Mouse (Mus musculus) CD4-positive, CD25-positive, alpha-beta regulatory T cell (primary cell): ENCODE data around the gene Izumo3. TPM values are rescaled to one million over a fixed set of nuclear protein-coding genes. Genes with fewer than 3 reads are reported as not detected.

Experiments
- polyA plus RNA-seq: library from polyadenylated mRNA; unstranded; fragments of 100-300 nt; shearing (Covaris generic); gene quantifications from one replicate; pipeline ENCODE4 v1.2.1, GENCODE M21; 2017

The Izumo3 gene
- polyA plus RNA-seq, result not detected

GRCm38 (mm10) chr4:92147134-92147533 lies at the start of gene Izumo3:
TSS of gene Izumo3 (minus strand) at chr4:92147234.

DNA sequence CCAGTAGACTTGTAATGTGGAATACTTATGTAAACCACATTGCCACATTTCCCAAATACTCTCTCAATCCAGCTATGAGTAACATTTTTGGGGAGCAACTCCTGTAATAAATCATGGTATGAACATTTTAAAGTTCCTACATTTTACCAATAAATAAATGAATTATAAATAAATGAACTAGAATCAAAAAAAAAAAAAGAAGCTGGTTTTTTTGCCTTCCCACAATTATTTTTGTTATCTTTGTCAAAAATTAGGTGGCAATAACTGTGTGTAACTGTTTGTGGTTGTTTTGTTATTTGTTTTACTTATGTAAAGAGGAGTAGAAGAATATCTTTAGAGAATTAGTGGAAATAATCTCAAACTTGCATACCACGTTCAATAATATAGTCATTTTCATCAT lies 44.6 kb upstream of the Izumo3 start, which contains the start of gene Gm12666:
TSS of gene Gm12666 (minus strand) at position 101 of the 400 bp plus-strand sequence.

Other genes with a start within 250 kb of the Izumo3 start
- not detected for gene Gm12666, start 44.5 kb upstream of the Izumo3 start, polyA plus RNA-seq